Mouse (Mus musculus) CH12.LX (cell line): ENCODE results near the gene Cox4i2. TPM values are rescaled to one million over a fixed set of nuclear protein-coding genes. Genes with fewer than 3 reads are reported as not detected.
A peak's percentile ranks its signal among the peaks of the same experiment; 100 is the strongest.

Experiments used
- DNase-seq: peaks from one replicate; pipeline ENCODE4 v3.0.0-alpha.2; 2013; ENCODE audit errors: extremely low read depth
- H3K27ac ChIP-seq: 2 replicates; pipeline ENCODE4 v1.5.1; 2012; ENCODE audit warnings: low read depth, mild to moderate bottlenecking, control low read depth, moderate library complexity; ENCODE audit not compliant: insufficient read depth
- H3K27me3 ChIP-seq: replicated peaks from 2 replicates; pipeline ENCODE3; 2012; ENCODE audit warnings: inconsistent platforms
- H3K36me3 ChIP-seq, 2 experiments: replicated peaks in 1 of 2; 2 replicates each; pipeline versions ENCODE3 to v1.6.1; 2012; ENCODE audit warnings: inconsistent platforms in 1 of 2, low read length in 1 of 2, mild to moderate bottlenecking in 1 of 2, mixed read lengths in 1 of 2, moderate library complexity in 1 of 2; ENCODE audit not compliant: control insufficient read depth in 1 of 2, insufficient read depth in 1 of 2
- H3K4me1 ChIP-seq, 2 experiments: 2 replicates each; pipeline ENCODE4 v1.6.1; 2012; ENCODE audit warnings: inconsistent platforms in 1 of 2, moderate library complexity in 1 of 2; ENCODE audit not compliant: insufficient read depth in 2 of 2, control insufficient read depth in 1 of 2
- H3K4me2 ChIP-seq: 2 replicates; pipeline ENCODE4 v1.6.1; 2012; ENCODE audit warnings: low read depth, mild to moderate bottlenecking, control low read depth; ENCODE audit not compliant: poor library complexity, insufficient read depth, severe bottlenecking
- H3K4me3 ChIP-seq, 3 experiments: fragments of 150-350 bp in 1 of 3; sonication (generic) in 1 of 3; replicated peaks in 1 of 3; 2 replicates each; pipeline versions ENCODE3 to v1.5.1; 2011 to 2012; ENCODE audit warnings: low read depth in 2 of 3, low read length in 2 of 3, mild to moderate bottlenecking in 2 of 3, moderate library complexity in 2 of 3, control low read depth in 1 of 3, improper control_type of control experiment in 1 of 3, inconsistent platforms in 1 of 3, mixed read lengths in 1 of 3; ENCODE audit not compliant: poor library complexity in 1 of 3
- H3K79me2 ChIP-seq: replicated peaks from 2 replicates; pipeline ENCODE4 v1.6.1; 2012; ENCODE audit warnings: mild to moderate bottlenecking, moderate library complexity; ENCODE audit not compliant: control insufficient read depth, poor library complexity, insufficient read depth, severe bottlenecking; ENCODE audit errors: extremely low read depth
- H3K9ac ChIP-seq: 2 replicates; pipeline ENCODE4 v1.6.1; 2012; ENCODE audit warnings: low read depth, mild to moderate bottlenecking, control low read depth, moderate library complexity; ENCODE audit not compliant: insufficient read depth
- H3K9me3 ChIP-seq: replicated peaks from 2 replicates; pipeline ENCODE3; 2012; ENCODE audit warnings: low read length, inconsistent platforms, mixed read lengths
- BHLHE40 ChIP-seq: IDR thresholded peaks from 2 replicates; pipeline ENCODE4 v1.6.1; 2011; ENCODE audit warnings: mild to moderate bottlenecking, low read depth, low read length, improper control_type of control experiment
- E2F4 ChIP-seq: IDR thresholded peaks from 2 replicates; pipeline ENCODE4 v1.6.1; 2011; ENCODE audit warnings: low read depth, low read length, improper control_type of control experiment; ENCODE audit not compliant: insufficient replicate concordance
- ELF1 ChIP-seq: IDR thresholded peaks from 2 replicates; pipeline ENCODE4 v1.6.1; 2014; ENCODE audit warnings: low read depth, mild to moderate bottlenecking, inconsistent platforms, low read length, improper control_type of control experiment
- GABPA ChIP-seq: IDR thresholded peaks from 2 replicates; pipeline ENCODE4 v1.6.1; 2012; ENCODE audit warnings: low read depth, low read length, improper control_type of control experiment, inconsistent platforms; ENCODE audit not compliant: insufficient replicate concordance
- HCFC1 ChIP-seq: IDR thresholded peaks from 2 replicates; pipeline ENCODE4 v1.6.1; 2012; ENCODE audit warnings: low read depth, mild to moderate bottlenecking, inconsistent platforms, low read length, improper control_type of control experiment
- IRF4 ChIP-seq: IDR thresholded peaks from 2 replicates; pipeline ENCODE4 v1.6.1; 2014; ENCODE audit warnings: low read depth, mild to moderate bottlenecking, inconsistent platforms, low read length, improper control_type of control experiment
- JUN ChIP-seq: IDR thresholded peaks from 2 replicates; pipeline ENCODE4 v1.6.1; 2011; ENCODE audit warnings: low read depth, mild to moderate bottlenecking, low read length, improper control_type of control experiment, moderate library complexity; ENCODE audit not compliant: insufficient read depth
- KAT2A ChIP-seq: IDR thresholded peaks from 2 replicates; pipeline ENCODE4 v1.6.1; 2012; ENCODE audit warnings: low read length, improper control_type of control experiment, inconsistent platforms; ENCODE audit not compliant: insufficient replicate concordance
- MAX ChIP-seq: IDR thresholded peaks from 2 replicates; pipeline ENCODE4 v1.6.1; 2011; ENCODE audit warnings: low read length, improper control_type of control experiment
- MAZ ChIP-seq: IDR thresholded peaks from 2 replicates; pipeline ENCODE4 v1.6.1; 2012; ENCODE audit warnings: low read depth, mild to moderate bottlenecking, inconsistent platforms, low read length, improper control_type of control experiment, moderate library complexity
- MYC ChIP-seq: IDR thresholded peaks from 2 replicates; pipeline ENCODE4 v1.6.1; 2011; ENCODE audit warnings: low read depth, mild to moderate bottlenecking, improper control_type of control experiment, low read length
- NELFE ChIP-seq: IDR thresholded peaks from 2 replicates; pipeline ENCODE4 v1.6.1; 2011; ENCODE audit warnings: low read depth, low read length, improper control_type of control experiment
- NRF1 ChIP-seq: IDR thresholded peaks from 2 replicates; pipeline ENCODE4 v1.6.1; 2014; ENCODE audit warnings: low read depth, mild to moderate bottlenecking, inconsistent platforms, low read length, improper control_type of control experiment, moderate library complexity
- PAX5 ChIP-seq: IDR thresholded peaks from 2 replicates; pipeline ENCODE4 v1.6.1; 2012; ENCODE audit warnings: low read length, inconsistent platforms, mixed read lengths
- POLR2A ChIP-seq: IDR thresholded peaks from 2 replicates; pipeline ENCODE4 v1.6.1; 2011; ENCODE audit warnings: low read depth, mild to moderate bottlenecking, improper control_type of control experiment, low read length
- RCOR1 ChIP-seq: conservative IDR thresholded peaks from 2 replicates; pipeline ENCODE4 v1.6.1; 2012; ENCODE audit warnings: low read depth, mild to moderate bottlenecking, inconsistent platforms, low read length, improper control_type of control experiment
- SMC3 ChIP-seq: IDR thresholded peaks from 2 replicates; pipeline ENCODE4 v1.6.1; 2011; ENCODE audit warnings: low read depth, low read length, improper control_type of control experiment
- TBP ChIP-seq: conservative IDR thresholded peaks from 2 replicates; pipeline ENCODE4 v1.6.1; 2011; ENCODE audit warnings: low read depth, low read length, improper control_type of control experiment
- TCF12 ChIP-seq: IDR thresholded peaks from 2 replicates; pipeline ENCODE4 v1.6.1; 2014; ENCODE audit warnings: low read depth, mild to moderate bottlenecking, inconsistent platforms, low read length, improper control_type of control experiment
- USF1 ChIP-seq: IDR thresholded peaks from 2 replicates; pipeline ENCODE4 v1.6.1; 2014; ENCODE audit warnings: low read depth, mild to moderate bottlenecking, inconsistent platforms, low read length, improper control_type of control experiment
- ZC3H11A ChIP-seq: IDR thresholded peaks from 2 replicates; pipeline ENCODE4 v1.6.1; 2012; ENCODE audit warnings: low read depth, mild to moderate bottlenecking, inconsistent platforms, low read length, improper control_type of control experiment
- ZKSCAN1 ChIP-seq: IDR thresholded peaks from 2 replicates; pipeline ENCODE4 v1.6.1; 2012; ENCODE audit warnings: low read depth, inconsistent platforms, low read length, improper control_type of control experiment, borderline replicate concordance
- ZNF384 ChIP-seq: IDR thresholded peaks from 2 replicates; pipeline ENCODE4 v1.6.1; 2012; ENCODE audit warnings: low read depth, low read length, improper control_type of control experiment, inconsistent platforms
- dilution Hi-C: fragments of 300-500 bp; cut with MboI; formaldehyde crosslinking; loops from 2 replicates; pipeline ENCODE4 v1.14.3; 2020; ENCODE audit warnings: low sequenced_read_pairs; ENCODE audit not compliant: extremely low pct_unique_long_range_greater_than_20kb, extremely low pct_ligation_motif_present
- in situ Hi-C: fragments of 300-500 bp; cut with MboI; formaldehyde crosslinking; loops from 3 replicates; pipeline ENCODE4 v1.14.3; 2019; ENCODE audit warnings: low sequenced_read_pairs, low pct_ligation_motif_present, low pct_unique_long_range_greater_than_20kb, mixed read lengths
- polyA plus RNA-seq: library from polyadenylated mRNA; unstranded; fragments of >175 nt; gene quantifications from 2 replicates; pipeline ENCODE4 v1.2.1, GENCODE M21; 2012; ENCODE audit warnings: low read depth; ENCODE audit not compliant: insufficient read length
- total RNA-seq, 2 experiments: library from RNA; depleted of rRNA; stranded (reverse); fragments of 300-350 nt in 1 of 2; fragments of >200 nt in 1 of 2; gene quantifications; 2 replicates each; pipeline ENCODE4 v1.2.3; 2012 to 2014

The Cox4i2 gene
- total and polyA plus RNA-seq, 3 experiments = not detected

DNA sequence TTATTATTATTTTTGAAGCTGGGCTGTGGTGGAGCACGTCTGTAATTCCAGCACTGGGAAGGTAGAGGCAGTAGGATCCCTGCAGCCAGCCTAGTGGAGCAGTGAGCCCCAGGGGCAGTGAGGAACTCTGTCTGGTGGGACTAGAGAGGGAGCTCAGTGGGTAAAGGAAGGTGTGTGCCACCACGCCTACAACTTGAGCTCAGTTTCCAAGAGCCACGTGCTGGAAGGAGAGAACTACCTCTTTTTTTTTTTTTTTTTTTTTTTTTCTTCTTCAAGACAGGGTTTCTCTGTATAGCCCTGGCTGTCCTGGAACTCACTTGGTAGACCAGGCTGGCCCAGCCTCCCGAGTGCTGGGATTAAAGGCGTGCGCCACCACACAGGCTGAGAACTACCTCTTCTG lies 9.3 kb downstream of the Cox4i2 start:
- Histone ChIP-seq H3K4me2 (no peak overlapping the region), H3K27ac (no peak overlapping the region), H3K9ac (no peak overlapping the region), H3K27me3 (peaks cover 56% of the 10 kb centered on the region), H3K4me1 (peaks cover 0 to 28% of the 10 kb centered on the region in 2 experiments; a peak in 2 of 4 replicates), H3K9me3 (no peaks in the 10 kb centered on the region), H3K4me3 (no peak overlapping the region), H3K36me3 (no peaks in the 10 kb centered on the region), H3K79me2 (no peaks in the 10 kb centered on the region)
- dilution Hi-C loops (no loop called here), in situ Hi-C loops (no loop called here)
- no peak for TF ChIP-seq USF1
- no peak for TF ChIP-seq MAZ
- TF ChIP-seq RCOR1 = no peak
- TF ChIP-seq ZNF384 = peak; percentile 59; the same call in 1 of the 2 replicates
- TF ChIP-seq TCF12 = no peak
- no peak for DNase-seq

GRCm38 (mm10) chr2:152764172-152765044 lies 10.4 kb downstream of the Cox4i2 start:
- Histone ChIP-seq H3K79me2 (no peaks in the 10 kb centered on the region), H3K9me3 (no peaks in the 10 kb centered on the region), H3K4me1 (peaks cover 0 to 28% of the 10 kb centered on the region in 2 experiments; a peak in 2 of 4 replicates), H3K9ac (no peak overlapping the region), H3K4me3 (no peak overlapping the region), H3K36me3 (no peaks in the 10 kb centered on the region), H3K4me2 (no peak overlapping the region), H3K27me3 (peaks cover 47% of the 10 kb centered on the region), H3K27ac (no peak overlapping the region)
- dilution Hi-C loops = no loop called here
- in situ Hi-C loops = no loop called here
- TF ChIP-seq MAX = no peak
- no peak for TF ChIP-seq HCFC1
- no peak for TF ChIP-seq E2F4
- TF ChIP-seq ZC3H11A = no peak
- no peak for TF ChIP-seq IRF4
- no peak for DNase-seq

- DNase-seq = no peak
Measured at GRCm38 (mm10) chr2:152765045-152765674, 11.2 kb downstream of the Cox4i2 start.

More at GRCm38 (mm10) chr2:152765045-152765674, 11.2 kb downstream of the Cox4i2 start:
- Histone ChIP-seq H3K27ac (no peak overlapping the region), H3K27me3 (peaks cover 42% of the 10 kb centered on the region), H3K4me3 (no peak overlapping the region), H3K79me2 (no peaks in the 10 kb centered on the region), H3K4me2 (no peak overlapping the region), H3K36me3 (no peaks in the 10 kb centered on the region), H3K4me1 (peaks cover 0 to 28% of the 10 kb centered on the region in 2 experiments; a peak in 2 of 4 replicates), H3K9ac (no peak overlapping the region), H3K9me3 (no peaks in the 10 kb centered on the region)
- dilution Hi-C loops (no loop called here), in situ Hi-C loops (no loop called here)
- TF ChIP-seq HCFC1 = no peak
- TF ChIP-seq USF1 = no peak
- no peak for TF ChIP-seq KAT2A
- TF ChIP-seq POLR2A = no peak
- TF ChIP-seq JUN = no peak
- no peak for TF ChIP-seq NRF1
- no peak for TF ChIP-seq TCF12
- no peak for TF ChIP-seq ELF1
- no peak for TF ChIP-seq ZKSCAN1
- TF ChIP-seq SMC3 = no peak
- TF ChIP-seq MYC = no peak
- TF ChIP-seq NELFE = no peak
- TF ChIP-seq IRF4 = no peak
- TF ChIP-seq MAX = no peak
- TF ChIP-seq TBP = no peak
- TF ChIP-seq ZC3H11A = no peak
- no peak for TF ChIP-seq PAX5
- TF ChIP-seq BHLHE40 = no peak
- TF ChIP-seq GABPA = no peak
- TF ChIP-seq, all 38 proteins: peak for 0
